Mouse (Mus musculus) spleen, adult 2 months (tissue): ENCODE measurements at regions not wholly inside any gene's neighbourhood (a gene's known extent, or its start where the extent isn't known, plus 50 kb on each side); places are given as distances from the start of the nearest gene placed in this dataset.

ENCODE experiments used
- CTCF ChIP-seq: fragments of 200-500 bp; IDR thresholded peaks from 2 replicates; pipeline ENCODE4 v1.5.1; 2011; ENCODE audit warnings: mild to moderate bottlenecking, inconsistent platforms; ENCODE audit not compliant: insufficient read depth, insufficient read length, insufficient replicate concordance; ENCODE audit errors: extremely low read depth
- POLR2A ChIP-seq: fragments of 200-500 bp; IDR thresholded peaks from 2 replicates; pipeline ENCODE4 v1.6.1; 2011; ENCODE audit warnings: low read depth, low read length, inconsistent platforms

DNA sequence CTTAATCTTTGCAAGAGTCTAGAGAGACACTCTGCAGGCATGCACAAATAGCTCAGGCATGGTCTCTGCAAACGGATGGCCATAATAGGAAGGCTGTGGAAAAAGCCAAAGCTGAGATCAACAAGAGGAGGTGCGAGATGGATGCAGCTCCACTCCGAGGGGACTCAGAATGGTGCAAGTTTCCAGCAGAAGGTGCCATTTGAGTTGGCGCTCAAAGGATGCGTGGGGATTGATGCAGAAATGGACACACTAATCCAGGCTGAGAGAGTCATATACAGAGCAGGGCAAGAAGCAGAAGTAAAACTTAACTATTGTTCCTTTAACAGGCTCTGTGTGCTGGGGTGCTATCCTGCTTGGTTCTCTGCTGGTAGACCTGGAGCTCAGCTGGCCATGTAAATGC is 315.9 kb downstream of the Rnf144a start:
- TF ChIP-seq POLR2A (no peak), CTCF (no peak)
